Mouse (Mus musculus): ENCODE data around the gene Krtap4-8. TPM values are rescaled to one million over a fixed set of nuclear protein-coding genes. Genes with fewer than 3 reads are reported as not detected.

Krtap4-8 gene
- not detected for polyA plus RNA-seq (2017; shearing (Covaris generic))

DNA sequence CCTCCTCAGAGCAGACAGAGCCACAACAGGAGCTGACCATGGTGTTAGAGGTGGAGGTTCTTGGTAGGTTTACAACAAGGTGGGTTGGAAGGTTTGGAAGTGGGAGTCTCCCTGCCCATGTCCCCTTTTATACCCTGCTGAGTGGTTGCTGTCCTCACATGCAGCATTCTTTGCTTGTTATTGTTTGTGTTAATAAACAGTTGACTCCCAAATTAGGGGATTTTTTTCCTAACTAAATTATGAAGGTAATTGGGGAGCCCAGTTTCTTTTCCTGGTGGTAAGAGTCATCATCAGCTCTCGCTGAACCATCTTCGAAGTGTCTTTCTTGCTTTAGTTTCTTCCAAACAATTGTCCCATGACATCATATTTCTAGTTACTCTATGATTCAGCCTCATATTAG is at the start of gene Krtap4-8:
Krtap4-8 (minus strand) TSS at position 101 of the 400 bp plus-strand sequence.

DNA sequence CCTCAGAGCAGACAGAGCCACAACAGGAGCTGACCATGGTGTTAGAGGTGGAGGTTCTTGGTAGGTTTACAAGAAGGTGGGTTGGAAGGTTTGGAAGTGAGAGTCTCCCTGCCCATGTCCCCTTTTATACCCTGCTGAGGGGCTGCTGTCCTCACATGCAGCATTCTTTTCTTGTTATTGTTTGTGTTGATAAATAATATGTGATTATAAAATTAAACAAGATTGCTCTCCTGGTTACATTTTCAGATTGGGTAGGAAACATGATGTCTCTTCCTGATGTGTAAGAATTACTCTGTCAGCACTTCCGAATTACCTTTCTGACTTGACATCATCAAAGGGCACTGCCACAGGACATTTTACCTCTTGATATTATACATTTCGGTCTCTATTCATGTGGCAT is 35.1 kb upstream of the Krtap4-8 start, which contains the start of gene Gm11564:
Gm11564 (minus strand) TSS at position 101 of the 400 bp plus-strand sequence.

DNA sequence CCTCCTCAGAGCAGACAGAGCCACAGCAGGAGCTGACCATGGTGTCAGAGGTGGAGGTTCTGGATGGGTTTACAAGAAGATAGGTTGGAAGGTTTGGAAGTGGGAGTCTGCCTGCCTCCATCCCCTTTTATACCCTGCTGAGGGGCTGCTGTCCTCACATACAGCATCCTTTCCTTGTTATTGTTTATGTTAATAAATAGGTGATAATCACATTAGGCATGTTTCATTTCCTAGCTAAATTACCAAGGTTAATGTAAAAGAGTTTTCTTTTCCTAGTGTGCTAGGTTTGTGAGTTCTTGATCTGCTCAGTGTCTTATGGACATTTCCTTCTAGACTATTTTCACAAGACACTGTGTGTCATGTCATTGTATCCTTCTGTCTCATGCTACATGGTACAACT is 29.3 kb upstream of the Krtap4-8 start, which contains the start of gene Krtap4-13:
Krtap4-13 (minus strand) TSS at position 101 of the 400 bp plus-strand sequence.

DNA sequence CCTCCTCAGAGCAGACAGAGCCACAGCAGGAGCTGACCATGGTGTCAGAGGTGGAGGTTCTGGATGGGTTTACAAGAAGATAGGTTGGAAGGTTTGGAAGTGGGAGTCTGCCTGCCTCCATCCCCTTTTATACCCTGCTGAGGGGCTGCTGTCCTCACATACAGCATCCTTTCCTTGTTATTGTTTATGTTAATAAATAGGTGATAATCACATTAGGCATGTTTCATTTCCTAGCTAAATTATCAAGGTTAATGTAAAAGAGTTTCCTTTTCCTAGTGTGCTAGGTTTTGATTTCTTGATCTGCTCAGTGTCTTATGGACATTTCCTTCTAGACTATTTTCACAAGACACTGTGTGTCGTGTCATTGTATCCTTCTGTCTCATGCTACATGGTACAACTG is 23.8 kb upstream of the Krtap4-8 start, which contains the start of gene Gm11554:
Gm11554 (minus strand) TSS at position 101 of the 400 bp plus-strand sequence.

DNA sequence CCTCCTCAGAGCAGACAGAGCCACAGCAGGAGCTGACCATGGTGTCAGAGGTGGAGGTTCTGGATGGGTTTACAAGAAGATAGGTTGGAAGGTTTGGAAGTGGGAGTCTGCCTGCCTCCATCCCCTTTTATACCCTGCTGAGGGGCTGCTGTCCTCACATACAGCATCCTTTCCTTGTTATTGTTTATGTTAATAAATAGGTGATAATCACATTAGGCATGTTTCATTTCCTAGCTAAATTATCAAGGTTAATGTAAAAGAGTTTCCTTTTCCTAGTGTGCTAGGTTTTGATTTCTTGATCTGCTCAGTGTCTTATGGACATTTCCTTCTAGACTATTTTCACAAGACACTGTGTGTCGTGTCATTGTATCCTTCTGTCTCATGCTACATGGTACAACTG is 18.3 kb upstream of the Krtap4-8 start, which contains the start of gene Gm11569:
Gm11569 (minus strand) TSS at position 101 of the 400 bp plus-strand sequence.

DNA sequence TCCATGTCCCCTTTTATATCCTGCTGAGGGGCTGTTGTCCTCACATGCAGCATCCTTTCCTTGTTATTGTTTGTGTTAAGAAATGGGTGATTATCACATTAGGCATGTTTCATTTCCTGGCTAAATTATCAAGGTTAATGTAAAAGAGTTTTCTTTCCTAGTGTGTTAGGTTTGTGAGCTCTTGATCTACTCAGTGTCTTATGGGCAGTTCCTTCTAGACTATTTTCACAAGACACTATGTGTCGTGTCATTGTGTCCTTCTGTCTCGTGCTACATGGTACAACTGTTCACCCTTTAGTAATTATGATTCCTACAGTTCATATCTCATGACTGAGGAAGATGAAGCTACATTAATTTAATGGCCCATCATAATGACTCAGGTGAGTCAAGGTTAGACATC is 12.9 kb upstream of the Krtap4-8 start, which contains the start of gene Gm11596:
Gm11596 (minus strand) TSS at position 101 of the 400 bp plus-strand sequence.

DNA sequence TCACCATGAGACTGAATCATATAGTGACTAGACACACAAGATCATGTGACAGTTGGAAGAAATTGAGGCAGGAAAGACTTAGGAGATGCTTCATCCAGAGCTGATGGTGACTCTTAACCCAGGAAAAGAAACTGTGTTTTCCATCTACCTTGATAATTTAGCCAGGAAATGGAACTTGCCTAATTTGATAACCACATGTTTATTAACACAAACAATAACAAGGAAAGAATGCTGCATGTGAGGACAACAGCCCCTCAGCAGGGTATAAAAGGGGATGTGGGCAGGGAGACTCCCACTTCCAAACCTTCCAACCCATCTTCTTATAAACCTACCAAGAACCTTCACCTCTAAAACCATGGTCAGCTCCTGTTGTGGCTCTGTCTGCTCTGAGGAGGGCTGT is 4.4 kb upstream of the Krtap4-8 start, which contains the start of gene Krtap4-9:
Krtap4-9 (plus strand) TSS at position 301 of the 400 bp plus-strand sequence.

DNA sequence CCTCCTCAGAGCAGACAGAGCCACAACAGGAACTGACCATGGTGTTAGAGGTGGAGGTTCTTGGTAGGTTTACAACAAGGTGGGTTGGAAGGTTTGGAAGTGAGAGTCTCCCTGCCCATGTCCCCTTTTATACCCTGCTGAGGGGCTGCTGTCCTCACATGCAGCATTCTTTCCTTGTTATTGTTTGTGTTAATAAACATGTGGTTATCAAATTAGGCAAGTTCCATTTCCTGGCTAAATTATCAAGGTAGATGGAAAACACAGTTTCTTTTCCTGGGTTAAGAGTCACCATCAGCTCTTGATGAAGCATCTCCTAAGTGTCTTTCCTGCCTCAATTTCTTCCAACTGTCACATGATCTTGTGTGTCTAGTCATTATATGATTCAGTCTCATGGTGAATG is 7.7 kb downstream of the Krtap4-8 start, which contains the start of gene Gm11595:
Gm11595 (minus strand) TSS at position 101 of the 400 bp plus-strand sequence.

DNA sequence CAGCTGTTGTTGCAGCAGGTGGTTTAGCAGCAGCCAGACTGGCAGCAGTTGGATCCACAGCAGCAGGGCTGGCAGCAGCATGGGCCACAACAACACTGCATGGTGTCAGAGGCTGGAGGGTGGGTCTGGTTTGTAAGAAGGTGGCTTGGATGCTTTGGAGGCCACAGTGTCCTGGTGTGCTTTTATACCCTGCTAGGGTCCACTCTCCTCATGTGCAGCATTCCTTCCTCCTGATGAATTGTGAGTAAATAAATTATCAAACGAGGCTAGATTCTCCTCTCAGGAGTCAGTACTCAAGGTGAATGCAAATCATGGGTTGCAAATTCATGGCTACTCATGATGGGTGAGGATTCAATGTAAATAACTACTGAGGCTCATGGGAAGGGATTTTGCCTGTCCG is 46.3 kb downstream of the Krtap4-8 start, which contains the start of gene Gm14180:
Gm14180 (minus strand) TSS at position 101 of the 400 bp plus-strand sequence.

Other genes with a start within 250 kb of the Krtap4-8 start
- gene Krt40, start 237.5 kb downstream of the Krtap4-8 start, polyA plus RNA-seq (2017; shearing (Covaris generic)) = not detected
- gene Krtap3-3, start 229.8 kb downstream of the Krtap4-8 start, polyA plus RNA-seq (2017; shearing (Covaris generic)) = not detected
- gene Krtap3-2, start 223.9 kb downstream of the Krtap4-8 start, polyA plus RNA-seq (2017; shearing (Covaris generic)) = 0.74 TPM
- gene Gm11939, start 221.2 kb downstream of the Krtap4-8 start, polyA plus RNA-seq (2017; shearing (Covaris generic)) = not detected
- gene Krtap3-1, start 214.1 kb downstream of the Krtap4-8 start, polyA plus RNA-seq (2017; shearing (Covaris generic)) = not detected
- gene Krtap1-5, start 199.7 kb downstream of the Krtap4-8 start, polyA plus RNA-seq (2017; shearing (Covaris generic)) = not detected
- gene Krtap1-4, start 197.1 kb downstream of the Krtap4-8 start, polyA plus RNA-seq (2017; shearing (Covaris generic)) = 0.90 TPM
- gene Krtap1-3, start 189.4 kb downstream of the Krtap4-8 start, polyA plus RNA-seq (2017; shearing (Covaris generic)) = not detected
- gene Krtap9-3, start 182.6 kb downstream of the Krtap4-8 start, polyA plus RNA-seq (2017; shearing (Covaris generic)) = not detected
- gene Gm11938, start 177.4 kb downstream of the Krtap4-8 start, polyA plus RNA-seq (2017; shearing (Covaris generic)) = not detected
- not detected for gene Gm11937, start 170.5 kb downstream of the Krtap4-8 start, polyA plus RNA-seq (2017; shearing (Covaris generic))
- gene Krtap2-4, start 165.9 kb downstream of the Krtap4-8 start, polyA plus RNA-seq (2017; shearing (Covaris generic)) = not detected
- not detected for gene Gm11562, start 160.3 kb downstream of the Krtap4-8 start, polyA plus RNA-seq (2017; shearing (Covaris generic))
- not detected for gene Krtap4-1, start 152.5 kb downstream of the Krtap4-8 start, polyA plus RNA-seq (2017; shearing (Covaris generic))
- gene Krtap4-2, start 145.6 kb downstream of the Krtap4-8 start, polyA plus RNA-seq (2017; shearing (Covaris generic)) = not detected
- not detected for gene Krtap4-7, start 136.6 kb downstream of the Krtap4-8 start, polyA plus RNA-seq (2017; shearing (Covaris generic))
- gene Gm11555, start 130.5 kb downstream of the Krtap4-8 start, polyA plus RNA-seq (2017; shearing (Covaris generic)) = not detected
- gene Gm11563, start 121.7 kb downstream of the Krtap4-8 start, polyA plus RNA-seq (2017; shearing (Covaris generic)) = not detected
- not detected for gene Krtap4-6, start 114.7 kb downstream of the Krtap4-8 start, polyA plus RNA-seq (2017; shearing (Covaris generic))
- gene Gm14190, start 90.0 kb downstream of the Krtap4-8 start, polyA plus RNA-seq (2017; shearing (Covaris generic)) = not detected
- gene Gm14180, start 46.4 kb downstream of the Krtap4-8 start, polyA plus RNA-seq (2017; shearing (Covaris generic)) = not detected
- not detected for gene Gm11595, start 7.8 kb downstream of the Krtap4-8 start, polyA plus RNA-seq (2017; shearing (Covaris generic))
- not detected for gene Krtap4-9, start 4.5 kb upstream of the Krtap4-8 start, polyA plus RNA-seq (2017; shearing (Covaris generic))
- not detected for gene Gm11596, start 12.8 kb upstream of the Krtap4-8 start, polyA plus RNA-seq (2017; shearing (Covaris generic))
- gene Gm11569, start 18.2 kb upstream of the Krtap4-8 start, polyA plus RNA-seq (2017; shearing (Covaris generic)) = not detected
- gene Gm11554, start 23.7 kb upstream of the Krtap4-8 start, polyA plus RNA-seq (2017; shearing (Covaris generic)) = not detected
- gene Krtap4-13, start 29.2 kb upstream of the Krtap4-8 start, polyA plus RNA-seq (2017; shearing (Covaris generic)) = not detected
- not detected for gene Gm11564, start 35.0 kb upstream of the Krtap4-8 start, polyA plus RNA-seq (2017; shearing (Covaris generic))
- not detected for gene 2300003K06Rik, start 57.4 kb upstream of the Krtap4-8 start, polyA plus RNA-seq (2017; shearing (Covaris generic))
- gene Krtap4-16, start 70.9 kb upstream of the Krtap4-8 start, polyA plus RNA-seq (2017; shearing (Covaris generic)) = not detected
- not detected for gene Gm11568, start 77.2 kb upstream of the Krtap4-8 start, polyA plus RNA-seq (2017; shearing (Covaris generic))
- not detected for gene Gm11559, start 83.8 kb upstream of the Krtap4-8 start, polyA plus RNA-seq (2017; shearing (Covaris generic))
- gene Krtap9-1, start 92.7 kb upstream of the Krtap4-8 start, polyA plus RNA-seq (2017; shearing (Covaris generic)) = not detected
- gene Gm11567, start 98.5 kb upstream of the Krtap4-8 start, polyA plus RNA-seq (2017; shearing (Covaris generic)) = not detected
- not detected for gene Krtap31-1, start 127.2 kb upstream of the Krtap4-8 start, polyA plus RNA-seq (2017; shearing (Covaris generic))
- not detected for gene Gm11565, start 134.0 kb upstream of the Krtap4-8 start, polyA plus RNA-seq (2017; shearing (Covaris generic))
- not detected for gene Krtap31-2, start 155.6 kb upstream of the Krtap4-8 start, polyA plus RNA-seq (2017; shearing (Covaris generic))
- gene Krtap9-5, start 167.8 kb upstream of the Krtap4-8 start, polyA plus RNA-seq (2017; shearing (Covaris generic)) = 0.60 TPM
- gene Krtap29-1, start 198.3 kb upstream of the Krtap4-8 start, polyA plus RNA-seq (2017; shearing (Covaris generic)) = not detected
- gene Krtap16-1, start 205.9 kb upstream of the Krtap4-8 start, polyA plus RNA-seq (2017; shearing (Covaris generic)) = not detected
- not detected for gene Krtap17-1, start 213.3 kb upstream of the Krtap4-8 start, polyA plus RNA-seq (2017; shearing (Covaris generic))
- not detected for gene Krt33a, start 235.5 kb upstream of the Krtap4-8 start, polyA plus RNA-seq (2017; shearing (Covaris generic))
- gene Krt33b, start 249.2 kb upstream of the Krtap4-8 start, polyA plus RNA-seq (2017; shearing (Covaris generic)) = not detected